Mouse (Mus musculus) heart, postnatal 14 days (tissue): ENCODE data around the gene Erc2. TPM values are rescaled to one million over a fixed set of nuclear protein-coding genes. Genes with fewer than 3 reads are reported as not detected.
A peak's percentile ranks its signal among the peaks of the same experiment; 100 is the strongest.

Source experiments
- DNase-seq, 2 experiments: peaks; one replicate each; pipeline ENCODE4 v3.0.0; 2021 to 2022
- intact Hi-C: fragments of 180-260 bp; cut with DNase I; formaldehyde crosslinking; loops from one replicate; pipeline ENCODE4 v1.15.1; 2025
- total RNA-seq, 2 experiments: library from RNA; stranded (reverse); gene quantifications; 2 replicates each; pipeline ENCODE4 v1.2.3; 2021

Erc2 gene
- total RNA-seq, 2 experiments from 2014 or later: 0.54 to 1.6 TPM

DNA sequence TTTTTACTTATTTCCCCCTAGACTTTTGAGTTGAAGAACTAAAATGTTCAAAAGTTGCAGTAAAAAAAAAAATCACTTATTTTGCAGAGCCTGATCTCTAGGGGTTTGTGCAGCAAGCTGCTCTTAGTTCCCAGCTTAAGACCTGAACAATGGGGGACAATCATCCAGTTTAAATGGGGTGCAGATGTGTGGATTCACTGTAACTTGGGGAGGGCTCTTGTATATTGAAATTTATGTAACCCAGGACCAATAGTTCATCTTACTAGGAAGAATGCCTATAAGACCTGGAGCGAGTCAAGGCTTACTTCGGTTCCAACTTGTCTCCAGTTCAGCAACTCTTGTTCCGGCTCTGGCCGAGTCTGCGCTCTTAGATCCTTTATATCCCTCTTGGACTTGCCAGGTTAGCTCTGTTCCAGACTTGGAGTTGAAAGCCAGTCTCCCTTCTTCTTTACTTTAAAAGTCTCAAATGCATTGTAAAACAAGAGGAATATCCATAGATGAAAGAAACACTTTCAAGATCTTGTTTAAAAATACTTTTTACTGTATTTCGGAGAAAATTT lies 136.9 kb downstream of the Erc2 start:
- intact Hi-C loops: no loop called here

DNA sequence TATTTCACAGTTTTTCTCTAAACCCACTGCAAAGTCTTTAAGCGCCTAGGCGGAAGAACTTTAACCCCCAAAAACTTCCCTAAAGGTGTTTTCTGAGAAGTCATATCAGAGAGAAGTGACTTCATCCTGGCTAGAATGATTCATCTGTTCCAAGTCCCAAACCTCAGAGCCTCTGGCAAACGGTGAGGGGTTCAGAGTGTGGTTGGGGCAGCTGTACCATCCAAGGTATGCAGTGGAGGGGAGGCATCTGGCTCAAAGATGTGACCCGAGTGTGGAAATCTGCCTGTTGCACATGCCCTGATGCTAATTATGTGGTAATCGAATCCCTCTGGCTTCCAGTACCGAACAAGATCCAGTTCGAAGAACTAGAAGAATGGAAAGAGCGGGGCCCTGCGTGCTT lies 137.8 kb downstream of the Erc2 start:
- intact Hi-C loops: no loop called here
- no peak for DNase-seq

More for the DNA sequence above, 136.9 kb downstream of the Erc2 start:
- DNase-seq: no peak

DNA sequence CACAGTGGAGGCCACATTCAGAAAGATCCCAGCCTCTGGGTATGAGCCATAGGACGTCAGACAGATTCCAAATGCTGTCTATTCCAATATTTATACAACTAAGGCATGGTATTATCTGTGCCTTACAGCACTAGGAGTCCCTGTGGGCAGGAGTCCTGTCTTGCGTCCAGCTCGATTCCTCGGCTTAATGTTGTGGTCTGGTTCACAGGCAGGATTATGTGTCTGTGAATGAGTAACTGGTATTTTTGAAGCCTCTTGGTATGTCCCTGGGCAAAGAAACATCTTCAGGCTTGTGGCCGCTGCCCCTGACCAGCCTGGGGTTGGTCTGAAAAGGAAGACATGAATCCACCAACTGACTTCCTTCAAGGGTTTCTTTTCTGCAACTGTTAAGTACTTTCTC lies 153.1 kb downstream of the Erc2 start:
- intact Hi-C loops: no loop called here
- no peak for DNase-seq

DNA sequence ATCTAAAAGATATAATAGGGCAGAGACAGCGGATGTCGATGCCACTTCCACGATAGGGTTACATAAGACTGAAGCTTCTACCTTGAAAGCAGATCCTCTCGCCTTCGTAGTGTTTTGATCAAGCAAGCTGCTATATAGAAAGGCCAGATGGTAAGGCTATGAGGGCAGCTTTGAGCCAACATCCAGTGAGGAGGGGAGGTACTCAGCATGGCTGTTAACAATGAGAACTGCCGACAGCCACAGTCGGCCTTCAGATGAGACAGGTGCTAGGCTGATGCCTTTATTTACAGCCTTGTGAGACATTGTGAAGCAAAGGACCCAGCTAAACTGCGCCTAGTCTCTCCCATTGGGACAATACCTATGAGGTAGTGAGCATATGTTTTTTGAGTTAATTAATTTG lies 156.3 kb downstream of the Erc2 start:
- no peak for DNase-seq
- intact Hi-C loops: no loop called here

DNA sequence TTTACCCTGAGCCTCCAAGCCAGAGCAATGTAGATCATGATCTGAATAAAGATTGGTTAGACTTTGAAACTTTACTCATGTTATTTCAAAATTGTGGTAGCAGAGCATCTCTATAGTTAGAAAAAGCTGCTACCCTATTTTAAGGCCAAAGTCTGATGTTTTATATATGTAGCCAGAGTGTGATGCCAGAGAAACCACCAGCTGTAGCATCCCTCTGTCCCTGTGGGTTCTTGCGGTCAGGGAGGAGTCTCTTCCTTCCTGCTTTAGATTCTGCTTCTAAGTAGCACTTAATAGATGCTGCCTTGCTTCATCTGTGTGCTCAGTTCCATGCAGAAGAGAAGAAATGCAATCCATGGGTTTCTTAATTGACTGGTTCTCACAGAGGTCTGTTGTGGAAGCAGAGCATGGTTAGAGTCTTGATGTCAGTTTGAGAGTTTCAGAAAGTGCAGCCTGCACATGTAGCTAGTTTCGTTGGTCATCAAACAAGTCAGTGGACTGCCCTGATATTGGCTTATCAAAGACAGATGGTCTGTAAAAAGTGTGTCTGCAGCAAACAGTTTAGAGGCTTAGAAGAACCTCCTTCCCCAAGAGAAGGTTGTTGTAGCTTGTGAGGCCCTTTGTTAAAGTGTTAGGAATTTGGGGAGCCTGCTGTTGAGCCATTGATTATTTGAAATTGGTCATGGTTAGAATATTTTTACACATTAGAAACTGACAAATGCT lies 156.9 kb downstream of the Erc2 start:
- DNase-seq: no peak
- intact Hi-C loops: no loop called here

GRCm38 (mm10) chr14:27781221-27781620 lies 159.0 kb downstream of the Erc2 start:
- no peak for DNase-seq
- intact Hi-C loops: no loop called here

DNA sequence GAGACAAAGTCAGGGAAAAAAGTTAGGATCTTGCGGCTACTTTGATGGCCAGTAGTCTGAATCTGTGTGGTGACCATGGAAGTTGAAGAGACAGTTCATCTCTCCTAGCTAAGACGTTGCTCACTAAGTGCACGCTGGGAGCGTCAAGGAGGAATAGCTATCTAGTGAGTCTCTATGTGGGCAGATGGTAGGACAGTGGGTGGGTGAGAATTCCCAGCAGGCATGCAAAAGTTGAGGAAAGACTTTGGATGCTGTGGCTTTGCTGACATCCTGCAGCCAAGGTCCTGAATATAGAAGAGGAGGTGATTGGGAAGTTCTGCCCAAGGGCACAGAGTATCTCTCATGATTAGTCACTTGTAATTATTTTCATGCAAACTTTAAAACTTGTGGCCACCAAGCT lies 162.6 kb downstream of the Erc2 start:
- no peak for DNase-seq
- intact Hi-C loops: no loop called here

DNA sequence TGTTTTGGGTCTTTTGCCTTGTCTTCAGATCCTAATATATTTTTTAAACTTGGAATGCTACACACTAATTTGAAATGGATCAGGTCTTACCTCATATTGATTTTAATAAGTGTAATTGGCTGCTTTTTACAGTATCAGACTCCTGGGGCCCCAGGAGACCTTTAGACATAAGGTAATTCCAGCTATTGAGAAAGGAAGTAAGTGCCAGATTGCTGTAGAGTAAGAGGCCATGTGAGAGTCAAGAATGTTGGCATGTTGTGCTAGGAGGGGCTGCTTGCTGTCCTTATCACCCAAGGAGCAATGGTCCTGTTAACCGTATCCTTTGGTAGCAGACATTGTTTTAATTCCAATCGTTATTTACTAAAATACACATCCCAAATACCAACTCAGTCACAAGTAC lies 163.3 kb downstream of the Erc2 start:
- DNase-seq: no peak
- intact Hi-C loops: no loop called here

DNA sequence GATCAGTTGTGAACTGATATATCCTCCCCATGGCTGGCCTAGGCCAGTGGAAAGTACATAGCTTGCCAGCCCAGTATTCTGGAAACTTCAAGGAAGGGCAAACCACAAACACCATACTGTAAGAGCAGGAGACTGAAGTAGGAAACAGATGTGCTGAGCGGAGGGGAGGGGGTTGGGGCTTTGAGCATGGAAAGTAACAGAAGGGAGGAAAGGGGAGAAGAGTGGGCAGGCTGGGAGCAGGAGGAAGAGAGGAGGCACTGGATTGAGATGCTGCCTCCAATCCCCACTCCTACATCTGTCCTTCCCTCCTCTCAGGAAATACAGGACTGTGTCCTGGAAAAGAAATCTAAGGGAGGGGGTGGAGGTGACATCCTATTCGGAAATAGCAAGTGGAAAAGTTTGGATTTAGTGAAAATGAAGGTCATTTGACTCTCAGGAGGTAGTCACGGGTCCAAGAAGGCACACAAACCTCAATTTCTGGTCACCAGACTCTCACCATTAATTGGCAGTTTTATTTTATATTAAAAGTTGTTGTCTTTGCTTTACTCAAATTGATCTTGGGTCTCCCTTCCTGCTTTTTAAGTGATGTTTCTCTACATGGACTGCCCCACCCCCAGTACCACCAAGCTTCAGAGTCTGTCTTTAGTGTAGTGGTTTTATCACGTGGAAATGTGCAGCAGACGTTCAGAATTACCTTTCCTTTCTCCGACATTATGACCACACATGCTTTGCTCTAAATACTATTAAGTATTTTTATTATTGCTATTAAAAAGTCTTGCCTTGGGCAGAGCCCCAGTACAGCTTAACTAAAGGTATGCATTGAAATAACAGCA lies 167.1 kb downstream of the Erc2 start:
- DNase-seq: no peak
- intact Hi-C loops: no loop called here

DNA sequence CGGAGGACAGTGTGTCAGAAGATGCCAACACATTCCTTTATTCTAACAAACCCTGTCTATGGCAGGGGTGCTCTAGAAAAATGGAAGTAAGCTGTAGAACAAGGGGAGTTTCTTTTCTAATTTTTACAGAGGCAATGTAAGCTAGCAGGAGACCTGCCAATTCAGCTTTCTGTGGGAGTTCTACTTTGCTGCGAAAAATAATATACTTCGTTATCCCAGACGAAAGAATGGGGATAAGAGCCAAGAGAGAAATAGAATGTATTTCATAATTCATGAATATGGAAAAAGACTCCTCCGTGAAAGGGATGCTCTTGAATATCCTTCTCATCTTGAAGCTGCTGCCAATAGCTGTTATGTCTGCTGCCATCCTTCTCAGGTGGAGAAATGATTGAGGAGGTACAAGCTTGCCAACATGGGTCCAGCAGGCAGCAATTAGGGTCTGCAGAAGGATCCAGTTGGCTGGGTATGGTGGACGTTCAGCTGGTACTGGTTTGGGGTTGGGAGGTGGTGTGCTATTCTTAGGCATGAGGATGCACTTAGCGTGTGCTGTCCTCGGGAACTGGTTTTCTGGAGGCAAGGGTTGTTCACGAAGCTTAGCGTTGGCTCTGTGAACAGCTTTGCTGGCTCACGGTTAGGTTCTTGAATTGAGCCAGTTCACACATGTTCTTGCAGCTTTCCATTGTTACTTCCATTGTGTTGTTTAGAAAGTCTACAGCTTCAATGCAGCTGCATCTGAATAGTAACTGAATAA lies 176.1 kb downstream of the Erc2 start:
- intact Hi-C loops: no loop called here
- DNase-seq: no peak

GRCm38 (mm10) chr14:27800766-27801165 lies 178.5 kb downstream of the Erc2 start:
- peak in 1 of 2 experiments; percentile 28 for DNase-seq
- intact Hi-C loops: loop anchor here (10.0 kb wide), 2 partner anchors 204 to 284 kb away; no protein-coding TSS in a partner anchor

DNA sequence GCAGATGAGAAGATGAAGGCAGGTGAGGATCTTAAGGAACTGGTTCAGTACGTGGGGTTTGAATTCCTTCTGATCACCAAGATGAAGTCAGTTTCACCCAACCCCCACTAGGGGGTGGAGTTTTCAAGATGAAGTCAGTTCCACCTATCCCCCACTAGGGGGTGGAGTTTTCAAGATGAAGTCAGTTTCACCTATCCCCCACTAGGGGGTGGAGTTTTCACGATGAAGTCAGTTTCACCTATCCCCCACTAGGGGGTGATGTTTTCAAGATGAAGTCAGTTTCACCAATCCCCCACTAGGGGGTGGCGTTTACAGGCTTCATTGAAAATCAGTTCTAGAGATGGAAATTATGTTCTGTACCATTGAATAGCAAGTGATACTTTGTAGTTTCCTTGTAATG lies 181.7 kb downstream of the Erc2 start:
- intact Hi-C loops: loop anchor here (10.0 kb wide), 2 partner anchors 201 to 281 kb away; no protein-coding TSS in a partner anchor
- peak in 1 of 2 experiments; percentile 18 for DNase-seq

DNA sequence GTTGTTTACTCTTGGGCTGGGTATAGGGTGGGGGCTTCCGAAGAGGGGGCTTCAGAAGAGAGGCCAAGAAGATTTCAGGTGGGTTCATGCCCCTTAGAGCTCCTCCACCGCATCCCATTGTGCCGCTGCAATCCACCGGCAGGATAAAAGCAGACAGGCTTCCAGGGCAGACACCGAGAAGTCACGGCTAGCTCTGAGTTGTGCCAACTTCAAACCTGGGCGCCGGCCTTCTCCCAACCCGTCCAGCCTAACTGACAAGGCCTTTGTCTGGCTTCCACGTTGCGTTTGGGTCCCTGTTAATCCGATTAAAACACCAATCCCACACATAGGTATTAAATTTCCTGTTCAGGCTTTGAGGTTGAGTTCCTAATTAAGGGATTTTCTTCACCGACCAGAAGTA lies 182.8 kb downstream of the Erc2 start:
- no peak for DNase-seq
- intact Hi-C loops: loop anchor here (5.0 to 10.0 kb wide), 4 partner anchors 200 to 1637 kb away; no protein-coding TSS in a partner anchor

DNA sequence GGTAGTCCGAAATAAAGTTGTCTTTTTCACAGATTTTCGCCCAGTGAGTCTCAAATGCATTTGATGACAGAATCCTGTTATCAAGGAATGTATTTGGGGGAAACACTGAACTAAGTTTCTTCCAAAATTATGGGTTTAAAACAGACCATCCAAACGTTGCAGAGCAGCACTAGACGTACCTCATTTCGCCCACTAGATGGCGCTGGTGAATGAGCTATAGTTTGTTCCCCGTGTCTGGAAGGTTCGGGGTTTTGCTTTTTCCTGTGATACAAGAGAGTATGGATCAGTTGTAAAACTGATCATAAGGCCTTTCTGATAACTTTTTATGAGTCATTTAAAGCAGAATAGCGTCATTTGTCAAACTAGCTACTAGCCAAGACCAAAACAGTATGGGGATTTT lies 185.9 kb downstream of the Erc2 start:
- intact Hi-C loops: loop anchor here (2.0 to 10.0 kb wide), 5 partner anchors 197 to 1634 kb away; no protein-coding TSS in a partner anchor
- peak; percentile 51 to 65 for DNase-seq

GRCm38 (mm10) chr14:27808523-27809114 lies 186.4 kb downstream of the Erc2 start:
- no peak for DNase-seq
- intact Hi-C loops: loop anchor here (2.0 to 10.0 kb wide), 5 partner anchors 196 to 1634 kb away; no protein-coding TSS in a partner anchor

- intact Hi-C loops: no loop called here
- DNase-seq: no peak
These were observed 188.6 kb downstream of the Erc2 start for GRCm38 (mm10) chr14:27810790-27811189.

GRCm38 (mm10) chr14:27811649-27812048 lies 189.4 kb downstream of the Erc2 start:
- DNase-seq: no peak
- intact Hi-C loops: no loop called here

GRCm38 (mm10) chr14:27815739-27816138 lies 193.5 kb downstream of the Erc2 start:
- intact Hi-C loops: no loop called here
- DNase-seq: no peak

DNA sequence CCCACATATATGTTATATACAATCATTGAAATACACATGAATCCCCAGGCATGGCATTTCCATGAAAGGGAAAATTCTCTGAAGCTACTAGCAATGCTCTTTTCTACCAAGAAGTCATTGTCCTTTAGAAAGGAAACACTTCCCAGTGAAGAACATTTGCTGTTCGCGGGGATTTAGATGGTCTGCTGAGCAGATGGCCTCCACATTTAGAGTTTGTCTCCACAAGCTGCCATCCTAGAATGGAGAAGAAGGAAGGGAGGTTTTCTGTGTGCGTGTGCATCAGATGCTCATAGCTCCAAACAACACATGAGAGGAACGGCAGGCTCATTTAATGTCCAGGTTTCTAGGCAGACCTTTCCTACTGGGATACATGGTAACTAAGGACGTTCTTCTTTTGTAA lies 196.8 kb downstream of the Erc2 start:
- no peak for DNase-seq
- intact Hi-C loops: no loop called here

DNA sequence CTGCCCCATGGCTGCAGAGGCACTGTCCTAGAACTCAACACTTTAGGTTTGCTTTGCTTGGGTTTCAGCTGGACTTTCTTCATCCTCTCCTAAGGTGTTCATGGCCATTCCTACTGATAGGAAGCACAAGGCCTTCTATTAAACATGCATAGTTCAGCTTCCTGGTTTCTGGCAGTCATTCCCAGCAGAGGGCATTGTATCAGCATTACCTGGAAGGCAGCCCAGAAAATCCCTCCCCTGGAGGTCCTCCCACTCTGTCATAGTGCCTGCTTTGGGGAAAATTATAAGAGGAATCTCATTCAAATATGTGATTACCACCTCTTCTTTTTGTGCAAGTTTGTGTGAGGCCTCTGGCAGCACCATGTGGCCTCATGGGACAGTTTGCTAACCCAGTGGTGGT lies 199.6 kb downstream of the Erc2 start:
- intact Hi-C loops: no loop called here
- peak in 1 of 2 experiments; percentile 19 for DNase-seq
